Mouse (Mus musculus) CH12.LX (cell line): Measurements from ENCODE around the gene Ifrd2. TPM values are rescaled to one million over a fixed set of nuclear protein-coding genes. Genes with fewer than 3 reads are reported as not detected.

Experiments
- DNase-seq: peaks from one replicate; pipeline ENCODE4 v3.0.0-alpha.2; 2013; ENCODE audit errors: extremely low read depth
- H3K27ac ChIP-seq: 2 replicates; pipeline ENCODE4 v1.5.1; 2012; ENCODE audit warnings: low read depth, mild to moderate bottlenecking, control low read depth, moderate library complexity; ENCODE audit not compliant: insufficient read depth
- H3K27me3 ChIP-seq: replicated peaks from 2 replicates; pipeline ENCODE3; 2012; ENCODE audit warnings: inconsistent platforms
- H3K36me3 ChIP-seq, 2 experiments: replicated peaks in 1 of 2; 2 replicates each; pipeline versions ENCODE3 to v1.6.1; 2012; ENCODE audit warnings: inconsistent platforms in 1 of 2, low read length in 1 of 2, mild to moderate bottlenecking in 1 of 2, mixed read lengths in 1 of 2, moderate library complexity in 1 of 2; ENCODE audit not compliant: control insufficient read depth in 1 of 2, insufficient read depth in 1 of 2
- H3K4me1 ChIP-seq, 2 experiments: 2 replicates each; pipeline ENCODE4 v1.6.1; 2012; ENCODE audit warnings: inconsistent platforms in 1 of 2, moderate library complexity in 1 of 2; ENCODE audit not compliant: insufficient read depth in 2 of 2, control insufficient read depth in 1 of 2
- H3K4me2 ChIP-seq: 2 replicates; pipeline ENCODE4 v1.6.1; 2012; ENCODE audit warnings: low read depth, mild to moderate bottlenecking, control low read depth; ENCODE audit not compliant: poor library complexity, insufficient read depth, severe bottlenecking
- H3K4me3 ChIP-seq, 3 experiments: fragments of 150-350 bp in 1 of 3; sonication (generic) in 1 of 3; replicated peaks in 1 of 3; 2 replicates each; pipeline versions ENCODE3 to v1.5.1; 2011 to 2012; ENCODE audit warnings: low read depth in 2 of 3, low read length in 2 of 3, mild to moderate bottlenecking in 2 of 3, moderate library complexity in 2 of 3, control low read depth in 1 of 3, improper control_type of control experiment in 1 of 3, inconsistent platforms in 1 of 3, mixed read lengths in 1 of 3; ENCODE audit not compliant: poor library complexity in 1 of 3
- H3K79me2 ChIP-seq: replicated peaks from 2 replicates; pipeline ENCODE4 v1.6.1; 2012; ENCODE audit warnings: mild to moderate bottlenecking, moderate library complexity; ENCODE audit not compliant: control insufficient read depth, poor library complexity, insufficient read depth, severe bottlenecking; ENCODE audit errors: extremely low read depth
- H3K9ac ChIP-seq: 2 replicates; pipeline ENCODE4 v1.6.1; 2012; ENCODE audit warnings: low read depth, mild to moderate bottlenecking, control low read depth, moderate library complexity; ENCODE audit not compliant: insufficient read depth
- H3K9me3 ChIP-seq: replicated peaks from 2 replicates; pipeline ENCODE3; 2012; ENCODE audit warnings: low read length, inconsistent platforms, mixed read lengths
- CHD1 ChIP-seq: IDR thresholded peaks from 2 replicates; pipeline ENCODE4 v1.6.1; 2012; ENCODE audit warnings: low read depth, low read length, improper control_type of control experiment, inconsistent platforms
- CHD2 ChIP-seq: IDR thresholded peaks from 2 replicates; pipeline ENCODE4 v1.6.1; 2011; ENCODE audit warnings: low read length, improper control_type of control experiment
- ELF1 ChIP-seq: IDR thresholded peaks from 2 replicates; pipeline ENCODE4 v1.6.1; 2014; ENCODE audit warnings: low read depth, mild to moderate bottlenecking, inconsistent platforms, low read length, improper control_type of control experiment
- ETS1 ChIP-seq: conservative IDR thresholded peaks from 2 replicates; pipeline ENCODE4 v1.6.1; 2012; ENCODE audit warnings: low read depth, mild to moderate bottlenecking, inconsistent platforms, low read length, improper control_type of control experiment, moderate library complexity
- HCFC1 ChIP-seq: IDR thresholded peaks from 2 replicates; pipeline ENCODE4 v1.6.1; 2012; ENCODE audit warnings: low read depth, mild to moderate bottlenecking, inconsistent platforms, low read length, improper control_type of control experiment
- IRF4 ChIP-seq: IDR thresholded peaks from 2 replicates; pipeline ENCODE4 v1.6.1; 2014; ENCODE audit warnings: low read depth, mild to moderate bottlenecking, inconsistent platforms, low read length, improper control_type of control experiment
- JUN ChIP-seq: IDR thresholded peaks from 2 replicates; pipeline ENCODE4 v1.6.1; 2011; ENCODE audit warnings: low read depth, mild to moderate bottlenecking, low read length, improper control_type of control experiment, moderate library complexity; ENCODE audit not compliant: insufficient read depth
- JUND ChIP-seq: conservative IDR thresholded peaks from 2 replicates; pipeline ENCODE4 v1.6.1; 2011; ENCODE audit warnings: low read depth, low read length, improper control_type of control experiment
- KAT2A ChIP-seq: IDR thresholded peaks from 2 replicates; pipeline ENCODE4 v1.6.1; 2012; ENCODE audit warnings: low read length, improper control_type of control experiment, inconsistent platforms; ENCODE audit not compliant: insufficient replicate concordance
- MAFK ChIP-seq: IDR thresholded peaks from 2 replicates; pipeline ENCODE4 v1.6.1; 2011; ENCODE audit warnings: low read length, improper control_type of control experiment; ENCODE audit not compliant: insufficient replicate concordance
- MAX ChIP-seq: IDR thresholded peaks from 2 replicates; pipeline ENCODE4 v1.6.1; 2011; ENCODE audit warnings: low read length, improper control_type of control experiment
- MEF2A ChIP-seq: IDR thresholded peaks from 2 replicates; pipeline ENCODE4 v1.6.1; 2014; ENCODE audit warnings: low read depth, mild to moderate bottlenecking, inconsistent platforms, low read length, improper control_type of control experiment, borderline replicate concordance
- MXI1 ChIP-seq: IDR thresholded peaks from 2 replicates; pipeline ENCODE4 v1.6.1; 2011; ENCODE audit warnings: mild to moderate bottlenecking, low read depth, low read length, improper control_type of control experiment
- NELFE ChIP-seq: IDR thresholded peaks from 2 replicates; pipeline ENCODE4 v1.6.1; 2011; ENCODE audit warnings: low read depth, low read length, improper control_type of control experiment
- NRF1 ChIP-seq: IDR thresholded peaks from 2 replicates; pipeline ENCODE4 v1.6.1; 2014; ENCODE audit warnings: low read depth, mild to moderate bottlenecking, inconsistent platforms, low read length, improper control_type of control experiment, moderate library complexity
- POLR2A ChIP-seq: IDR thresholded peaks from 2 replicates; pipeline ENCODE4 v1.6.1; 2011; ENCODE audit warnings: low read depth, mild to moderate bottlenecking, improper control_type of control experiment, low read length
- POLR2AphosphoS2 ChIP-seq: IDR thresholded peaks from 2 replicates; pipeline ENCODE4 v1.6.1; 2011; ENCODE audit warnings: low read depth, low read length, improper control_type of control experiment
- RAD21 ChIP-seq: IDR thresholded peaks from 2 replicates; pipeline ENCODE4 v1.6.1; 2011; ENCODE audit warnings: low read depth, mild to moderate bottlenecking, low read length, improper control_type of control experiment, moderate library complexity
- SIN3A ChIP-seq: IDR thresholded peaks from 2 replicates; pipeline ENCODE4 v1.6.1; 2012; ENCODE audit warnings: low read length, improper control_type of control experiment, inconsistent platforms
- TCF12 ChIP-seq: IDR thresholded peaks from 2 replicates; pipeline ENCODE4 v1.6.1; 2014; ENCODE audit warnings: low read depth, mild to moderate bottlenecking, inconsistent platforms, low read length, improper control_type of control experiment
- UBTF ChIP-seq: IDR thresholded peaks from 2 replicates; pipeline ENCODE4 v1.6.1; 2012; ENCODE audit warnings: low read depth, mild to moderate bottlenecking, inconsistent platforms, low read length, improper control_type of control experiment, moderate library complexity
- ZMIZ1 ChIP-seq: IDR thresholded peaks from 2 replicates; pipeline ENCODE4 v1.6.1; 2012; ENCODE audit warnings: low read depth, mild to moderate bottlenecking, inconsistent platforms, low read length, improper control_type of control experiment
- dilution Hi-C: fragments of 300-500 bp; cut with MboI; formaldehyde crosslinking; loops from 2 replicates; pipeline ENCODE4 v1.14.3; 2020; ENCODE audit warnings: low sequenced_read_pairs; ENCODE audit not compliant: extremely low pct_unique_long_range_greater_than_20kb, extremely low pct_ligation_motif_present
- in situ Hi-C: fragments of 300-500 bp; cut with MboI; formaldehyde crosslinking; loops from 3 replicates; pipeline ENCODE4 v1.14.3; 2019; ENCODE audit warnings: low sequenced_read_pairs, low pct_ligation_motif_present, low pct_unique_long_range_greater_than_20kb, mixed read lengths
- polyA plus RNA-seq: library from polyadenylated mRNA; unstranded; fragments of >175 nt; gene quantifications from 2 replicates; pipeline ENCODE4 v1.2.1, GENCODE M21; 2012; ENCODE audit warnings: low read depth; ENCODE audit not compliant: insufficient read length
- total RNA-seq, 2 experiments: library from RNA; depleted of rRNA; stranded (reverse); fragments of 300-350 nt in 1 of 2; fragments of >200 nt in 1 of 2; gene quantifications; 2 replicates each; pipeline ENCODE4 v1.2.3; 2012 to 2014

Gene Ifrd2
- total and polyA plus RNA-seq, 3 experiments, result 62.8 to 143 (median 91.3) TPM

- Histone ChIP-seq H3K79me2 (peaks cover 9% of the 10 kb centered on the region), H3K9ac (peak within 1 kb of the TSS; percentile 64), H3K36me3 (peaks cover 42 to 68% of the 10 kb centered on the region in 2 experiments), H3K4me3 (peak within 1 kb of the TSS; percentile 71 to 85 (median 79)), H3K27me3 (no peaks in the 10 kb centered on the region), H3K4me2 (peak within 1 kb of the TSS; percentile 87), H3K27ac (no peak within 1 kb of the TSS), H3K9me3 (no peaks in the 10 kb centered on the region), H3K4me1 (peaks cover 16 to 45% of the 10 kb centered on the region in 2 experiments)
- in situ Hi-C loops (no loop called here), dilution Hi-C loops (no loop called here)
- TF ChIP-seq ELF1, result peak; percentile 94
- TF ChIP-seq IRF4, result peak; percentile 59; the same call in 1 of the 2 replicates
- no peak for TF ChIP-seq JUND
- TF ChIP-seq RAD21, result no peak
- peak; percentile 97 for TF ChIP-seq MXI1
- TF ChIP-seq TCF12, result 0 out of 2 replicates have a peak, but pooled peaks have one; percentile 25
- no peak for TF ChIP-seq MAX
- TF ChIP-seq CHD2, result peak; percentile 90
- peak; percentile 56; the same call in 1 of the 2 replicates for TF ChIP-seq KAT2A
- TF ChIP-seq CHD1, result no peak
- TF ChIP-seq JUN, result no peak
- peak; percentile 53 for TF ChIP-seq NRF1
- TF ChIP-seq MEF2A, result peak; percentile 12; the same call in 1 of the 2 replicates
- TF ChIP-seq ETS1, result 0 out of 2 replicates have a peak, but pooled peaks have one; percentile 21
- peak; percentile 84 for TF ChIP-seq HCFC1
- TF ChIP-seq UBTF, result no peak
- peak; percentile 60; the same call in 1 of the 2 replicates for TF ChIP-seq NELFE
- no peak; the same call in none of the 2 replicates for TF ChIP-seq SIN3A
- TF ChIP-seq POLR2AphosphoS2, result peak; percentile 96
- peak; percentile 76 for TF ChIP-seq POLR2A
- no peak for TF ChIP-seq MAFK
- TF ChIP-seq ZMIZ1, result peak; percentile 83
- DNase-seq, result peak; percentile 94
Observed at GRCm38 (mm10) chr9:107563029-107563581, 24.3 kb upstream of the Ifrd2 start, which contains the start of gene Tusc2. TSS of gene Tusc2 (plus strand) at chr9:107563255.
